Mouse (Mus musculus): ENCODE data around the gene Myt1l.

The Myt1l gene

GRCm38 (mm10) chr12:29740346-29741025, 212.3 kb downstream of the Myt1l start:
- DNase-seq, result peak; percentile 22

GRCm38 (mm10) chr12:29741181-29741580, 213.0 kb downstream of the Myt1l start:
- DNase-seq, result no peak

GRCm38 (mm10) chr12:29750604-29751128, 222.5 kb downstream of the Myt1l start:
- no peak for DNase-seq

GRCm38 (mm10) chr12:29755086-29755871, 227.1 kb downstream of the Myt1l start:
- DNase-seq, result no peak

- DNase-seq, result no peak
Measured at GRCm38 (mm10) chr12:29755872-29756265, 227.7 kb downstream of the Myt1l start.

GRCm38 (mm10) chr12:29760611-29761010, 232.4 kb downstream of the Myt1l start:
- no peak for DNase-seq

GRCm38 (mm10) chr12:29766158-29766557, 238.0 kb downstream of the Myt1l start:
- no peak for DNase-seq

- DNase-seq, result no peak
Measured at GRCm38 (mm10) chr12:29771791-29772190, 243.6 kb downstream of the Myt1l start.

- DNase-seq, result peak; percentile 58
Measured at GRCm38 (mm10) chr12:29772401-29772800, 244.2 kb downstream of the Myt1l start.

GRCm38 (mm10) chr12:29778901-29779300, 250.7 kb downstream of the Myt1l start:
- no peak for DNase-seq

- DNase-seq, result peak; percentile 93
Measured at GRCm38 (mm10) chr12:29789319-29790050, 261.3 kb downstream of the Myt1l start.

GRCm38 (mm10) chr12:29790051-29790386, 261.8 kb downstream of the Myt1l start:
- no peak for DNase-seq

GRCm38 (mm10) chr12:29792998-29793397, 264.8 kb downstream of the Myt1l start:
- peak; percentile 33 for DNase-seq

GRCm38 (mm10) chr12:29795107-29795673, 267.0 kb downstream of the Myt1l start:
- DNase-seq, result peak; percentile 89

- no peak for DNase-seq
Measured at GRCm38 (mm10) chr12:29798595-29799391, 270.6 kb downstream of the Myt1l start.

- DNase-seq, result no peak
Measured at GRCm38 (mm10) chr12:29806415-29806814, 278.2 kb downstream of the Myt1l start.

- peak; percentile 90 for DNase-seq
Measured at GRCm38 (mm10) chr12:29809569-29810185, 281.5 kb downstream of the Myt1l start.

- DNase-seq, result no peak
Measured at GRCm38 (mm10) chr12:29815466-29815865, 287.3 kb downstream of the Myt1l start.

- no peak for DNase-seq
Measured at GRCm38 (mm10) chr12:29816130-29816529, 287.9 kb downstream of the Myt1l start.

GRCm38 (mm10) chr12:29816761-29817160, 288.6 kb downstream of the Myt1l start:
- DNase-seq, result no peak

GRCm38 (mm10) chr12:29822216-29822615, 294.0 kb downstream of the Myt1l start:
- peak; percentile 60 for DNase-seq
